Mouse (Mus musculus): ENCODE data around the gene Rimklb. TPM values are rescaled to one million over a fixed set of nuclear protein-coding genes. Genes with fewer than 3 reads are reported as not detected.
"Not testable (repeated sequence)": the region's sequence is repeated elsewhere in the genome, so short reads cannot be mapped to it uniquely, and the experiment has no call there.

Rimklb gene
- polyA plus RNA-seq, 1 experiment: not detected

- Histone ChIP-seq H3K79me3 (ENCODE audit: low read depth) (no peaks in the 10 kb centered on the region), H3K27me3 (ENCODE audit: control insufficient read depth, insufficient read depth, insufficient read length) (peaks cover 16% of the 10 kb centered on the region), H3K4me3 (ENCODE audit: insufficient read depth, poor library complexity, severe bottlenecking) (no peak overlapping the region), H3K79me2 (ENCODE audit: control insufficient read depth, insufficient read depth) (no peaks in the 10 kb centered on the region), H3ac (ENCODE audit: control insufficient read depth, insufficient read length, low read depth) (no peak overlapping the region), H3K36me3 (ENCODE audit: control insufficient read depth, insufficient read depth) (no peaks in the 10 kb centered on the region)
- TF ChIP-seq CTCF (IDR thresholded peaks at IDR 0.05; ENCODE audit: control insufficient read depth, insufficient read depth, insufficient read length): no peak
These were observed 12.1 kb downstream of the Rimklb start for GRCm38 (mm10) chr6:122486297-122487117.

- TF ChIP-seq CTCF (IDR thresholded peaks at IDR 0.05; ENCODE audit: control insufficient read depth, insufficient read depth, insufficient read length) (no peak), MAX (IDR thresholded peaks at IDR 0.05) (no peak), CEBPB (IDR thresholded peaks at IDR 0.05; ENCODE audit: low read depth) (no peak), MYOG (IDR thresholded peaks at IDR 0.05; ENCODE audit: control insufficient read depth, extremely low read depth, insufficient read length) (no peak), MYOD1 (IDR thresholded peaks at IDR 0.05; ENCODE audit: control insufficient read depth, insufficient read length, low read depth) (no peak), FOSL1 (IDR thresholded peaks at IDR 0.05; ENCODE audit: insufficient read depth, low read length, poor library complexity, severe bottlenecking) (no peak), USF1 (IDR thresholded peaks at IDR 0.05; ENCODE audit: low read depth) (no peak)
- no peak overlapping the region for H3K4me3 ChIP-seq (ENCODE audit: insufficient read depth, poor library complexity, severe bottlenecking)
- no peak overlapping the region for H3ac ChIP-seq (ENCODE audit: control insufficient read depth, insufficient read length, low read depth)
- H3K27me3 ChIP-seq (ENCODE audit: control insufficient read depth, insufficient read depth, insufficient read length): peaks cover 16% of the 10 kb centered on the region
- H3K36me3 ChIP-seq (ENCODE audit: control insufficient read depth, insufficient read depth): no peaks in the 10 kb centered on the region
- H3K79me3 ChIP-seq (ENCODE audit: low read depth): no peaks in the 10 kb centered on the region
- no peaks in the 10 kb centered on the region for H3K79me2 ChIP-seq (ENCODE audit: control insufficient read depth, insufficient read depth)
These were observed 12.9 kb downstream of the Rimklb start for GRCm38 (mm10) chr6:122485401-122486296.

GRCm38 (mm10) chr6:122478062-122478461, 20.5 kb downstream of the Rimklb start:
- no peaks in the 10 kb centered on the region for H3K79me3 ChIP-seq (ENCODE audit: low read depth)
- no peak overlapping the region for H3K4me3 ChIP-seq (ENCODE audit: insufficient read depth, poor library complexity, severe bottlenecking)
- H3K36me3 ChIP-seq (ENCODE audit: control insufficient read depth, insufficient read depth): no peaks in the 10 kb centered on the region
- H3K27me3 ChIP-seq (ENCODE audit: control insufficient read depth, insufficient read depth, insufficient read length): peaks cover 4% of the 10 kb centered on the region
- H3K79me2 ChIP-seq (ENCODE audit: control insufficient read depth, insufficient read depth): no peaks in the 10 kb centered on the region
- TF ChIP-seq MYOG (IDR thresholded peaks at IDR 0.05; ENCODE audit: control insufficient read depth, extremely low read depth, insufficient read length): no peak
- TF ChIP-seq MYOD1 (IDR thresholded peaks at IDR 0.05; ENCODE audit: control insufficient read depth, insufficient read length, low read depth): no peak
- no peak for TF ChIP-seq CTCF (IDR thresholded peaks at IDR 0.05; ENCODE audit: control insufficient read depth, insufficient read depth, insufficient read length)
- TF ChIP-seq FOSL1 (IDR thresholded peaks at IDR 0.05; ENCODE audit: insufficient read depth, low read length, poor library complexity, severe bottlenecking): no peak
- TF ChIP-seq MAX (IDR thresholded peaks at IDR 0.05): no peak
- no peak for TF ChIP-seq CEBPB (IDR thresholded peaks at IDR 0.05; ENCODE audit: low read depth)
- no peak for TF ChIP-seq USF1 (IDR thresholded peaks at IDR 0.05; ENCODE audit: low read depth)
- no peak overlapping the region for H3ac ChIP-seq (ENCODE audit: control insufficient read depth, insufficient read length, low read depth)

- H3K79me3 ChIP-seq (ENCODE audit: low read depth); H3K27me3 ChIP-seq (ENCODE audit: control insufficient read depth, insufficient read depth, insufficient read length); H3K4me3 ChIP-seq (ENCODE audit: insufficient read depth, poor library complexity, severe bottlenecking); H3K79me2 ChIP-seq (ENCODE audit: control insufficient read depth, insufficient read depth); H3K36me3 ChIP-seq (ENCODE audit: control insufficient read depth, insufficient read depth); H3ac ChIP-seq (ENCODE audit: control insufficient read depth, insufficient read length, low read depth): not testable (repeated sequence)
These were observed 27.1 kb downstream of the Rimklb start for GRCm38 (mm10) chr6:122471461-122471860.

GRCm38 (mm10) chr6:122470240-122470639, 28.3 kb downstream of the Rimklb start:
- Histone ChIP-seq H3K79me3 (ENCODE audit: low read depth) (no peaks in the 10 kb centered on the region), H3K27me3 (ENCODE audit: control insufficient read depth, insufficient read depth, insufficient read length) (peaks cover 3% of the 10 kb centered on the region), H3K79me2 (ENCODE audit: control insufficient read depth, insufficient read depth) (no peaks in the 10 kb centered on the region), H3K4me3 (ENCODE audit: insufficient read depth, poor library complexity, severe bottlenecking) (no peak overlapping the region), H3ac (ENCODE audit: control insufficient read depth, insufficient read length, low read depth) (no peak overlapping the region), H3K36me3 (ENCODE audit: control insufficient read depth, insufficient read depth) (no peaks in the 10 kb centered on the region)
- TF ChIP-seq FOSL1 (IDR thresholded peaks at IDR 0.05; ENCODE audit: insufficient read depth, low read length, poor library complexity, severe bottlenecking) (no peak), USF1 (IDR thresholded peaks at IDR 0.05; ENCODE audit: low read depth) (no peak), MYOG (IDR thresholded peaks at IDR 0.05; ENCODE audit: control insufficient read depth, extremely low read depth, insufficient read length) (no peak), CTCF (IDR thresholded peaks at IDR 0.05; ENCODE audit: control insufficient read depth, insufficient read depth, insufficient read length) (no peak), CEBPB (IDR thresholded peaks at IDR 0.05; ENCODE audit: low read depth) (no peak), MAX (IDR thresholded peaks at IDR 0.05) (no peak), MYOD1 (IDR thresholded peaks at IDR 0.05; ENCODE audit: control insufficient read depth, insufficient read length, low read depth) (no peak)
